Mouse (Mus musculus): ENCODE measurements around the gene Polr3a.

DNA sequence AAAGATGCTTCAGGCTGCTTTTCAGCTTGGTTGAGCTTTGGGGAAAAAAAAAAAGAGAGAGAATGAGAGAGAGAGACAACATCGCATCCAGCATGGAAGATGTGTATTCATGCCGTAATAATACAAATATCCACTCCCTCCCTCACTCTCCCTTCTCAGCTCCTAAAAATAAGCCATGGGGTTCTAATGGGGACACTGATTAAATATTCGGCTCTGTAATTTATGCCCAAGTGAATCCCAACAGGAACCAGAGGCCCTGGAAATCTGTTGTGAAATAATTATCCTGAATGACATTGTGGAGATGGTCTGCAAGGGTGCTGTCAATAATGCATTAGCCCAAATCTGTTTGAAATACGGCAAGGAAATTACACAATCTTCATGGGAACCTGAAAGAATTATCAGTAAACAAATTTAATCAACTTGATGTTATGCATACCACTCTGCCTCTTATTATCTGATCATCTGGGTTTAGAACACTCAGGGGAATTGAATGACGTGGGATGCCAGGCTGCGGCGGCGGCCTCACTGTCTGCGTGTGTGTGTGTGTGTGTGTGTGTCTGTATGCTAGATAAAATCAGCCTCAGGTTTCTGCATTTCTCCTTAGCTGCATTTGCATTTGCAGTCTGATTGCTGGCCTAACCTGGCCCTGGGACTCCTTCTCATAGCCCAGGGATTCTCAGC is 48.1 kb upstream of the Polr3a start:
- TF ChIP-seq POLR2A (IDR thresholded peaks at IDR 0.05; ENCODE audit: low read depth, low read length): no peak
- no peak for TF ChIP-seq CTCF (IDR thresholded peaks at IDR 0.05; ENCODE audit: borderline replicate concordance, insufficient read depth, low read length)

All from embryonic fibroblast, embryonic 13.5 days (primary cell).